Mouse (Mus musculus) gonadal fat pad, adult 2 months (tissue): ENCODE measurements around the gene Fgd2. TPM values are rescaled to one million over a fixed set of nuclear protein-coding genes. Genes with fewer than 3 reads are reported as not detected.
"Not testable (repeated sequence)": the region's sequence is repeated elsewhere in the genome, so short reads cannot be mapped to it uniquely, and the experiment has no call there.

Source experiments
- DNase-seq: peaks from one replicate; pipeline ENCODE4 v3.0.0-alpha.2; 2012; ENCODE audit warnings: low read depth
- polyA plus RNA-seq: library from polyadenylated mRNA; depleted of rRNA; stranded (reverse); fragments of >200 nt; gene quantifications from 2 replicates; pipeline ENCODE4 v1.2.3, GENCODE M21; 2012

Fgd2 gene
- polyA plus RNA-seq, 1 experiment, result 32.9 TPM

DNA sequence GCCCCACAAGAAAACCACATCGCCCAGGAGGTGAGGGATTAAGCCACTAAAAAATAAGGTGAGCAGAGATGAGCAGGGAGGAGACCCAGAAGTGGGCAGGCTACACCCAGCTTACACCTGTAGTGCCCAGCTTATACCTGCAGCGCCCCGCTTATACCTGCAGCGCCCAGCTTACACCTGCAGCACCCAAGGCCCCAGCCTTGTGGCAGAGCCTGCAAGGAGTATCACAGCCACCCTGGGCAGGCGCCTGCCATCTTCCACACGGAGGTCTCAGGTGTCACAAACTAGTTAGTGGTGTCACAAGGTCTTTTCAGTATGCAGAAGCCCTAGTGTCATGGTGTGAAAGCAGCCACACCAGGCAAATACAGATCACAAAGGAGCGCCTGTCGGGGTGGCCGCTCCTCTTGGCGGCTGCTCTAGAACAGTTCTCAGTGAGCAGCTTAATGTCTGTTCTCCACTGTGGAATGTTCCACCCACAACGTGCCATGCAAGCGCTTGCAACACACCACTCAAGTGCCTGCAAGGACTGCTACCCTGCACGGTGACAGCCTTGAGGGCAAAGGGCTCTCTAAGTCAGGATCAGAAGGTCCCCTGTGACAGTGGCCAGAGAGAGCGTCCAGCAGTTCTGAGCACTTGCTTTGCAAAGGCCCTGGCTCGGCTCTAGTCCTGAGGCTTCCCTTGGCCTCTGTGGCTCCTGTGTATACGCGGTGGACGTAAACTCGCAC lies 24.3 kb upstream of the Fgd2 start:
- no peak for DNase-seq

DNA sequence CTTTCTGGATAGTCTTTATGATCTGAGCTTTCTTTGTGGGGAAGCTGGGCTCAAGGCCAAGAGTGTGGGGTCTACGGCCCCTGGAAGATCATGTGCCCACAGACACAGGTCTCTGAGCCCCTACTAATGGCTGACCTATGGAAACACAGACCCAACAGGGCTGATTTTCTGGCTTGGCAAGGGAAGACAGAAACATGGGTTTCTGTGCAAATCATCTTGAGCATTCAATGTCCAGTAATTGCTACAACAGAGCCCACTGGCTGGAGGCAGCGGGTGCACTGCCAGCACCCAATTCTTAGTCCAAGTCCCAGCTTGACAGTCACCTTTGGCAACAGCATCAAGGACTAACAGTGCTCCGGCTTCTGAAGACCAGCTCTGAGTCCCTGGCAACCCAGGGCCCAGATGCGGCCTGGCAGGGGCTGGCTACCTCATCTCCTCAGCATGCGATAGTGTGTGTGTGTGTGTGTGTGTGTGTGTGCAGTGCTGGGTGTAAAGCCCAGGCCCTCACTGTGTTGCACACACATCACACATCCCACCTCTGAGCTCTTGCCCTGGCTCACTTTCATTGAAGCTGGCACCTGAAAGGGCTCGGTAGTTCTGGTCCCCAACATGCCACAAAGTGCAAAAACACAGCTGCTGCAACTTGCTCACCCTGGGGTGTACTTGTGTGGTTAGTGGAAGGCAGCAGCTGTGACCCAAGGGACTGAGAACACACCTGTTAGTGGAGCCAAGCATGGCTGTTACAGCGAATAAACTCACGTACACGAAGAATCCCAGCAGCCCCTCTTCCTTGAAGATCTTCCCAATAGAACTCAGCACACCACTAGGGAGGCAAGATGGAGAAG lies 22.5 kb upstream of the Fgd2 start:
- no peak for DNase-seq

DNA sequence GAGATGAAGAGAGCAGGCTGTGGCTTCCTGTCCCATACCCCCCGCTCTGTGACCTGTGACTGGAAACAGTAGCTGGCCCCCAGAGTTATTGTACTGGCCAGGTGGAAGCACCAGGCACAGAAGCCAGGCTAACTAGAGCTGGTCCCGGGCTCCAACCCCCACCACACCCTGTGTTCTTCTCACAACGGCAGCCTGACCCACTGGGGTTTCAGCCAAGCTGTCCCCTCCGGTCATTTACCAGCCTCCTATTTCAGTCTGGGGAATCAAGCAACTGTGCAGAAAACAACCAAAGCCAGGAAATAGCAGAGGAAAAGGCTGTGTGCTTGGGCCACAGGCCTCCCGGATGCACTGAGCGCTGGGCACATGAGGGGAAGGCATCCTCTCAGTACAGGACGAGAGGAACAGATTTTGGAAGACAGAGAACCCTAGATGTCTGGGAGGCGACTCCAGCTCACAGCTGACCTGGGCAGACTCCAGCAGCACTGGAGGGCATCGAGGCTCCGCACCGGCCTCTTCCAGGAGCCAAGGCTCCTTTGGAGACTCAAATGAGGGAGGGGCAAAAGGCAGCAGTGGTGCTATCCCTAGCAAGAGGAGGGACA lies 21.4 kb upstream of the Fgd2 start:
- no peak for DNase-seq

DNA sequence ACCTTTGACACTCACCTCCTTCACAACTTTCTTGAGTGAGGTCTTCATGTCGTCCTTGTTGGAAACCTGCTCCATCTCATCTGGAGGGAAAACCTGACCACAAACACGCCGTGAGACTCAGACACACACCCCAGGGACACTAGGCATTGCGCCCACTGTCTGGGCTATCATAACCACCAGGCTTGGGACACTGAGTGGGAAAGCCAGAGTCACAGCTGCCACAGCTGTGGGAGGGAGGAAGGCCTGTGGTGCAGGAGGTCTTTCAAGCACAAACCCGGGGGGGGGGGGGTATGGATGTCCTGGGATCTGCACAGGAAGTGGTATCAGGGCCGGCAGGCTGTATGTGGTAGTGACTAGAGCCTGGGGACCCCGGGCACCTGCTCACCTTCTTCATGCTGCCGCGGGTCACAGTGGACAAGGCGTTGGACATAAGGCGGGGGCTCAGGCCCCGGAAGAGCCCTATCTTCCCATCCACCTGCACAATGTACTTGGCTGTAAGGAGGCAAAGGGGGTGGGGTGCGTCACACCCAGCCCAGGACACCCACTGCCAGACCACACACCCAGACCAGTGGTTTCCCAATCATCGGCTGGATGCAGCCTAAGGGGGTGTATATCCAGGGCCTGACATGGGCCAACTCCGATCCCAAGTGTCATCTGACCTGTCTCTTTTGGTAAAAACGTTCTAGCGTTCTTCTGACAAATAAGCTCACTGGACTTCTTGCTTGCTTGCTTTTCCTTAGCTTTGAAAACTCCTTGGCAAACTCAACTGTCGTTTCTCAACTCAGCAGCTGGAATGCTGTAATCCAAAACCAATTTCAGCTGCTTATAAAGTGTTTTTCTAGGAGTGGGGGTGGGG lies 20.1 kb upstream of the Fgd2 start:
- no peak for DNase-seq

DNA sequence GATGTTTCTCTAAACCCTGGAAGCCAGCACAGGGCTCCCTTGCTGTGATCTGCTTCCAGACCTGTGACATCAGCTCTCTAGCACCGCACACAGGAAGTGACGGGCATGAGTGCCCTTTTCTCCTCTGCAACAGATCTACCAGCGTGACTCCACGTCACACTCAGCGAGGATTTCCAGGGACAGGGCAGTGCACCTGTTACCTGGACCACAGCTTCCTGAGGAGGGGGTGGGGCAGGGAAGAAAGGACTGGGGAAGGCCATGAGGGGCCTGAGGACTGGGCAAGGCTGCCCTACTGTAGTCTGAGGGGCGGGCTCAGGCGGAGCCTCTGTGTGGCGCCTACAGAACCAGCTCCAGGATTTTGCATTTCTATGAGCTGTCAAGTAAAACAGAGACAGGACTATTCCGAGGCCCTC lies 19.1 kb upstream of the Fgd2 start:
- DNase-seq, result no peak

DNA sequence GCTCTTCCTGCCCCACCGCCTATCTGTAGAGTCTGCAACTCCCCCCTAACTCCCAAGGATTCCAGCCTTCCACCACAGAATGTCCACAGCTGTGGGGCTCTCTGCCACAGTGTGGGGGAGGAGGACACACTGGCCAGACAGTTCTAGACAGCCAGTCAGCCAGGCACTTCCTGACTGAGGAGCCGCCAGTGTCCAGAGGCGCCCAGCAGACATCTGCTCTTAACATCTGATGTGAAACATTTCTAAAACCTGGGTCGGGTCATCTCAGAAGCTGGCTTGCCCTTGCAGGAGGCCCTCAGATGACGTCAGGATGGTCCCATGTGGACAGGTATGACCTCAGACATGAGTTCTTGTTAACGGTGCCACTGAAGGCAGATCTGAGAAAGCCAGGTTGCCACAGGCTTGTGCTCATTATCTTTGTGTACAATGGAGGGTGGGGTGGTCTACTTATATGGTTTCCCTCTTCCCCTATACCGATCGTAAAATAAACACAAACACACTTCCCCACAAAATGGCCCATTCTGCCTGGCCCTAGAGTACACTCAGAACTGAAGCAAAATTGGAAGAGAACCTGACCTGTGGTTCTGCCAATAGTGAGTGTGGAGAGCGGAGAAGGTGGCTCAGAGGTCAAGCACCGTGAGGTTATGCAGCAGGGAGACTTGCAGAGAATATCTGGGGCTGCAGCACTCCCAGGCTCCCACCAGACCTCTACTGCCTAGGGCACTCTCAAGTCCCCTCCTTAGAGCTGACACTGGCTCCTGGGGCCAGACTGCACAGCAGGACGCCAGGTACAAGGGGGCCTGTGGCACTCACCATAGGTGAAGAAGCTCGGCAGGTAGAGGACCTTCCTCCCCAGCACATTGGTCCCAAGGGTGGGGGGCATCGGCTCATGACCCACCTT lies 18.5 kb upstream of the Fgd2 start:
- no peak for DNase-seq

DNA sequence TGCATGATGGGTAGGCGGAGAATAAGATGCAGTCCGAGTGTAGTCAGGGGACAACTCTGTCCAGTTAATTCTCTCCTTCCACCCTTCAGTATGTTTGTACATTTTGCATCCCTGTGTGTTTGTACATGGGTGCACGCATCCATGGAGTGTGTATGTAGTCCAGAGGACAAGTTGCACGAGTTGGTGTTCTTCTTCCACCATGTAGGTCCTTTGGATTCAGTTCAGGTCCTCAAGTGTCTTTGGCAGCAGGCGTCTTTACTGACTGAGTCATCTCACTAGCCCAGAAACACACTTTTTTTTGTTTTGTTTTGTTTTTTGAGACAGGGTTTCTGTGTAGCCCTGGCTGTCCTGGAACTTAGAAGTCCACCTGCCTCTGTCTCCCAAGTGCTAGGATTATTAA lies 17.5 kb upstream of the Fgd2 start:
- no peak for DNase-seq

DNA sequence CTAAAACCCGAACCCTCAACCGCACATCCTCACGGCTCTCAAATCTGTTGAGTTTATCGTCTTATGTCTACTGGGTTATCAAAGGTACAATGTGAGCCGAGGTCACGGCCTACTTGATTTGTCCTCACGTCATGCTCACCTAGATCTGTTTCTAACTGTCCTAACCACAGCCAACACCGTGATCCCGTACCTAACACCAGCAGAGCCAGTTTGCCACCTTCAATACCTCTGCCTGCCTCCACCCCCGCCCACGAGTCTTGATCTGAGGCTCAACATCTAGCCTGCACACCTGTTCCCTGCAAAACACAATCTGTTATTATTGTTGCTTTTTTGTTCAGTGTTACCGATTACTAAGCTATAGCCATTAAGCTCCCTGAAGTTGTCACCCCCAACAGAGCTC lies 15.4 kb upstream of the Fgd2 start:
- no peak for DNase-seq

DNA sequence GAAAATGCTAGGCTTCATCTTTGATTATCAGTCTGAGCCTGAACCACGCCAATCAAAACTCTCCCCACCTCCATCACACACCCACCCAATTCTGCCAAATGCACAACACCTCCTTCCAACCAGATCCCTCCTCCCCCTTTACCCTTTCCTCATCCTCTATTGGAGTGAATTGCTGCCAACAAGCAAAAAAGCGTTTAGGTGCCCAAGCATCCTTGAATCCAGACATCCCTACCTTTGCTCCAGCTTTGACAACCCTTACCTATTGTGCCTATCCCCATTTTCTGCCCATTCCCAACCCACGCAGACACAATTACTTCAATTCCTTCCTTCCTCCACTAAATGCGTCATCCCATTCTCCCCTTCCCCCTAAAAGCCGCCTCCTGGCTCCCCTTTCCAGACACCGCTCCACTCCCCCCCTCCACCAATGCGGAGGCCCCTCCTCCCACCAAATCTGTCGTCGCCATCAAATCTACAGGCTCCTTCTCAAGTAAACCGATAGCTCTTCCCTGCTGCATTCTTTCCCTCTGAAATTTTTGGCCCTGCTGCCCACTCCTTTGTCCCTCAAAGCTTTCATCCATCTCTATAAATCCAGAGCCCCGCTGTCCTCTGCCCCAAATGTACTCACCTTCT lies 14.1 kb upstream of the Fgd2 start:
- no peak for DNase-seq

DNA sequence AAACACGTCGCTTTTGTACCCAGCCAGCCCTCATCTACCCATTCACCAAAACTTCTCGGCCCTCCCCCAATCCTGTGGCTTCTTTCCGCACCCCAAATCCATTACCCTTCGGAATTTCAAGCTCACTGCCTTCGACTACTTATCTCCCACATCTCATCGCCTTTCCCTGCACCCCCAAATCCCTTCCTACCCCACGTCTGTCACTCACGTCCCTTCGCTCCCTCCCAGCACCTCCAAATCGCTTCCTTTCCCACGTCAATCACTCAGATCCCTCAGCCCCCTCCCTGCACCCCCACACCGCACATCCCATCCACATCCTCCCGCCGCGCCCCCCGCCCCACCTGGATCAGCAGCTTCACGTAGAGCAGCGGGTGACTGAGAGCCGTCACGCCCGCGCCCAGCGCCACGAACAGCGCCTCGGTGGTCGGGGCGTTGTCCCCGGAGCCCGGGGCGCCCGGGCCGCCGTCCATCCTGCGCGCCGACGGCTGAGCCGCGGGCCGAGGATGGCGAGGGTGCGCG lies 13.5 kb upstream of the Fgd2 start:
- no peak for DNase-seq

DNA sequence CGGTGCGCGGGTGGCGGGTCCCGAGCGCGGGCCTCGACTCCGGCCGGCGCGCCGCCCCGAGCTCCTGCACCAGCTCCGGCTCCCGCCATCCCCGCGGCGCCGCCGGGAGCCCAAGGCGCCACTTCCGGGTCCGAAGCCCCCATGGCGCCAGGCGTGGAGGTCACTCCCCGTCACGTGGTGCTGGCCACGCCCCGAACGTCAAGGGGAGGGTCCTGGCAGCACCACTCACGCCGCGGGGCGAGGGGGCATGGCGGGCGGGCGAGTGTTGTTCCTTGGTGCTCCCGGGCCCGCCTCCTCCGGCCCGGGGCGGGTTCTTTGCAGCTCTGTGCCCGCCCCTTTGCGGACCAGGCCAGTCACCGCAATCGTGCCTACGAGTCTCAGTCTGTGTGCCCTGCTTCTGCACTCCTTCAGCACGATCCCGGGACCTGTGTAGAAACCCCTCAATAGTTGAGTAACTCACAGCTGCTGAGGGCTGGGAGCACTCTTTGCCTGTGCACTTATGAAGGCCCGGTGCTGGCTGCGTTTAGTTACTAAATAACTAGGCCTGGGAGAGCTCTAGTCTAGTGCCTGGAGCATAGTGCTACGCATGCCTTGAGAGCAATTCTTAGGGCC lies 13.0 kb upstream of the Fgd2 start, which contains the start of gene Mtch1:
TSS of gene Mtch1 (minus strand) at position 290 of the 612 bp plus-strand sequence.
- no peak for DNase-seq

DNA sequence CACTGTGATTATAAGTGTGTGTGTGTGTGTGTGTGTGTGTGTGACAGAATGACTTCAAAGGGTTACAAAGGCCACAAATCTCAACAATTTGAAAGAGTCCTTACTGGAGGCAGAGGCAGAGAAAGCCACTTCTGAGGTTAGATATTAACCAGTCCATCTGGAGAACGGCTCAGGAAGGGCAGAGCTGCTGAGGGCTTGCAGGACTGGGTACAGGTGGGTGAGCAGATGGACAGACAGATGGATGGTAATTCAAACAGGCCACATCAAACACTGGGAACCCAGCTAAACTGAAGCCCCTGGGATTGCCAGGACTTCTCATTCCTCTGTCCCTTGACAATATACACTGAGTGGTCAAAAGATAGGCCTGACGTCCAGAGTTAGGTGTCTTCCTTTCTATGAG lies 11.7 kb upstream of the Fgd2 start:
- no peak for DNase-seq

DNA sequence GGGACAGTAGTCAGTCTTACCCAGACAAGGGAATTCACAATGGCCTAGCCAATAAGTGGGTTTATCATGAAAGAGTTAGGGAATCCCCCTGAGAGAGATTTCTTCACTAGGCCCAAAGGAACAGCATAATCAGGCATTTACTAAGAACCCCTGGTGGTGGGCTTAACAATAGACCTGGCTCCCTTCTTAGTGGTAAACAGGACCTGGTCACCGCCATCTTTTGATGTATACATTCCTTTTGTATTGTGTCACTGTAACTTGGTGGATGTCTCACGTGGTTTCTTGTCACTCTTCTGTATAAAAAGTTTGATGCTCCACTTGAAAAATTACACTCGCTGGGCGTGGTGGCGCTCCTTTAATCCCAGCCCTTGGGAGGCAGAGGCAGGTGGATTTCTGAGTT lies 9.7 kb upstream of the Fgd2 start:
- not testable (repeated sequence) for DNase-seq

DNA sequence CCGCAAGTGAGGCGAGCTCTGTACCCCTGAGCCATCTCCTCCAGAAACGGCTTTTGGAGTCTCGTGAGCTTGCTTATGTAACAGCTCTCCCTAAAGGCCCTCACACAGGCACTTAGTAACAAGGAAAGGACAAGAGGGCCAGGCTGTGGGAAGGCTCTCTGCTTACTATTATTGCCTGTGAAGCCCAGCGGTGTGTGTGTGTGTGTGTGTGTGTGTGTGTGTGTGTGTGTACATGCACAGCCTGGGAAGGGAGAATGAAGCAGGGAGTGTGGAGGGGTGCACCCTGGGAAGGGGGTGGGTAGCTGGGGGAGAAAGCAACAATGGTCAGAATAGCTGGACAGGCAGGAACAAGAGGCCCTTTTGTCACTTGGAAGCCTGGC lies 5.3 kb upstream of the Fgd2 start:
- DNase-seq, result no peak

DNA sequence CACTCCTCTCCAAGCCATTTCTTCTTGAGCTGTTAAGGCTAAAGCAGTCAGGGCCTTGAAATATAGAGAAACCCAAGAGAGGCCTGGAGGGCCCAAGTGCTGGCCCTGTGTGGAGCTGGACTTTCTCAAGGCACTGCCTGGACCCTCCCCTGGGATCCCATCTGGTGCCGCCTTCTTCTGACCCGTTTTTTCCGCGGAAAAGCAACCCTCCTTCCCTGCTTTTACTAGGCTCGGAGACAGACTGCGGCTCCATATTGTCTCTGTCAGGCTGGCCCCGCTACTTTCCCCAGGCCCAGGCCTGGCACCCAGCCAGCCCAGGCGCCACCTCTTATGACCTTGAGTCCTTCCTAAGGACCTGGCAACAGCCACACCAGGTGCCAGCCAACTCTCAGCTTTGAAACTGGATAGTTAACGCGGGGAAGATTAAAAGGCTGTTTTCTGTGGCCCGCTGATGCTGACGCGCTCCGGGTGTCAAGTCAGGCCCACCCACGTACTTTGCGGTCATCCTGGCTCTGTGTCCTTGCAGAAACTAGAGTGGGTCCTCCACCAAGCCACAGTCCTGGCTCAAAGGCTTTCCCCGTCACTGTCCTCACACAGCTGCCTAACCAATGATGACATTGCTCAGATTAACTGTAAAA lies 4.8 kb upstream of the Fgd2 start:
- no peak for DNase-seq

DNA sequence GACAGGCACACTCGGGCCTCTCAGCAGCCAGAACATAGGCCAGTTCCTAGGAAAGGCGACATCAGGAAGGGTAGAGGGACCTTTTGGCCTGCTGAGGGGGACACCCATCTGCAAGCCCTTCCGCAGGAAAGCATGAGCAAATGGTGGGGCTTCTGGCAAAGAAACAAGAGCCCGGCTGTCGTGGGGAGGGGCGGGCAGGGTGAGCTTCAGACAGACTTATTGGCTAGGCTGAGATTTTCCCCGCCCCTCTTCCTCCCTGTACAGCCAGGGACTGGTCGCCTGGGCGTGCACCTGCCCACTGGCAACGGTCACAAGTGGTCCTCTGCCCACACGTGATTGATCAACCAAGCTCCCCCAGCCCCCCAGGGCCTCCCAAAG lies 4.2 kb upstream of the Fgd2 start:
- no peak for DNase-seq

DNA sequence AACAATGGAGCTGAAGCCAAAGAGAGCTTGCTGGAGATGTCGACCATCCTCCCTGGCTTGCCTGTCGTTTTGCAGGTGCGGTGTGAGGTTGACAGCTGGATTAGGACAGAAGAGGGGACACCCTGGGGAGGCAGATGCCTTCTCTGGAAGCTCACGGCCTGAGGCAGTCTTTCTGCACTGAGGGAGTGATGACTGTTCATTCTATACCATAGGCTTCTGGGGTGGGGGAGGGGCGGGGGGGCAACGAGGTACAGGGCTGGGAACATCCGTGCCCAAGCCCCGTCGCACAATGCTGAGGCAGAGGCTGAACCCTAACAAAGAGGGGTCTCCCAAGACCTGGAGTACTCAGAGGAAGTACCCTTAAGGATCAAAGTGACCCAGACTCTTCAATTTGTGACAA lies 3.8 kb upstream of the Fgd2 start:
- DNase-seq, result no peak

DNA sequence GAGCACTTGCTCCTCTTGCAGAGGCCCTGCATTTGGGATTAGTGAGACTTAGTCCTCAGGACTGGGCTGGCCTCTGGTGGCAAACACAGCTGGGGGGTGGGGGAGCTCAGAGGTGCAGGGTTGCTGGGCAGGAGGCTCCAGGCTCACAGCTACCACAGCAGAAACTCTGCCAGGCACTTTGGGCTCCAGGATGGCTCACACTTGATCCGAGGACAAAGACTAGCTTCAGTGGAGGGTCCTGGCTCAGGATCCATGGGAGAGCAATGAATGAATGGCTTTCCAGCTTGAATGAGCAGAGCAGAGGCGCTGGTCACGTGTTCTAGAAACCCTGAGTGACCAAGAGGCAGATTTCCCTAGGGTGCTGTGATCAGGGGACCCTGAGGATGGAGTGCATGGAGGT lies 1.8 kb upstream of the Fgd2 start:
- DNase-seq, result no peak

DNA sequence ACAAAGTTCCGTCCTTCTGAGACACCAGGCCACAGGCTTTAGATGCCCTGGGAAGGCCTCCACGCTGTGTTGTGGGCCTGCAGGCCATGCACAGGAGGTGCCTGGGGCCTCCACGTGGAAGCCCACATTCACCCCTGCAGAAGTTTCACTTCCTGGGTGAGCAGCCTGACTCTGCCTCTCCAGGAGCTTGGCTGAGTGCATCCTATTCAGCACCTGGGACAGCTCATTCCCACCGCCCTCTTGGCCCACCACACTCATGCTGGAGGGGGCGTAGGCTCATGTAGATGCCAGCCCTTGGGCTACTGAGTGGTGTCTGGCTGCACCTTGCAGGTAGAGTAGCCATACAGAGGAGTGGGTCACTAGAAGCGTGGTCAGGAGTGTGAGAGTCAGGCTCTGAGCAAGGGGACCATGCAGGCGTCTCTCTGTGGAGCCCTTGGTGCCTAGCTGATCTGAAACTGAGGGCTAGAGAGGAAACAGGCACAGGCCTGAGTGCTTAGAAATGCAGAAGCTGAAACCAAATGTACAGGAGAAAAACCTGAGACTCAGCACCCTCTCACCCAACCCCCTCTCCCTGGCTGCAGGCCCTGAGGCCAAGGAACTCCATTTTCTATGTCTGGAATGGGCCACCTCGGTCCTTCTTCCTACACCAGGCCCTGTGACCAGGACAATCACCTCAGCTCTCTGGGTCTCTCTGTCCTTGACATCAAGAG lies 1.4 kb downstream of the Fgd2 start:
- no peak for DNase-seq
